Mouse (Mus musculus) brain, adult 2 months (tissue): ENCODE data around the gene Fam89b.
A peak's percentile ranks its signal among the peaks of the same experiment; 100 is the strongest.
"Not testable (repeated sequence)": the region's sequence is repeated elsewhere in the genome, so short reads cannot be mapped to it uniquely, and the experiment has no call there.

Source experiments
- DNase-seq: peaks from one replicate; pipeline ENCODE4 v3.0.0; 2011; ENCODE audit warnings: low read depth, low spot score

Fam89b gene

GRCm38 (mm10) chr19:5711218-5711617 lies 18.2 kb downstream of the Fam89b start:
- peak; percentile 85 for DNase-seq

GRCm38 (mm10) chr19:5710581-5710980 lies 18.9 kb downstream of the Fam89b start:
- DNase-seq: no peak

- DNase-seq: no peak
Measured at GRCm38 (mm10) chr19:5710068-5710467, 19.4 kb downstream of the Fam89b start.

DNA sequence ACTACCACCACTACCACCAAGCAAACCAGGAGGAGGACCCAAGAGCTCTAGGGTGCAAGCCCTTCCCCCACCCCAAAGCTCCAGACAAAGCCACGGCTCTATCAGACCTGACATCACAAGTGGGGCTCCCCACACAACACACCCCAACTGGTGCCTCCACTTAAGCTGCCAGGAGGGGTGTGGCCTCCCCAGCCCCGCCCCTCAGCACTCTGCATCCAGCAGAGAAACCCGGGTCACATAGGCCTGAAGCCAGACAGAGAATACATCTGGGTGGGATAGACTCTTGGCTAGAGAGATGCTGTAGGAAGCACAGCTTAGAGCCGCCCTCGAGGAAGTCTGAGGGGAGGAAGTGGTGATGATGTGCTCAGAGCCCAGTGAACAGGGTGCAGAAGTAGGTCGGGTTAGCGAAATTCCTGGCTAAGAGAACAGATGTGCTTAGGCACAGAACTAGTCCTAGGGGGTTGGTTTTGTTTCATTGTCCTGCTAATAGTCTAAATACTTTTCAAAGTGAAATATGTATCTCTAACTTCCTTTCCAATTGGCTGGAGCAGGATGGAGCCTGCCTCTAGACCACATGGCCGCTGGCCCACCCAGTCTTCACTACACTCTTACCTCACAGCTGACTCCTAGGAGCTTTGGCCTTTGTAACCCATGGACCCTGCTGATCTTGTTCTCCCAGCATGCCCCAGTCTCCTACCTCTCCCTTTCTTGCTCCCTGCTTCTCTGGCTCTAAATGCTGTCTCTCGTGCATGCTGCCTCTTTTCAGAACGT lies 24.5 kb downstream of the Fam89b start:
- DNase-seq: no peak

DNA sequence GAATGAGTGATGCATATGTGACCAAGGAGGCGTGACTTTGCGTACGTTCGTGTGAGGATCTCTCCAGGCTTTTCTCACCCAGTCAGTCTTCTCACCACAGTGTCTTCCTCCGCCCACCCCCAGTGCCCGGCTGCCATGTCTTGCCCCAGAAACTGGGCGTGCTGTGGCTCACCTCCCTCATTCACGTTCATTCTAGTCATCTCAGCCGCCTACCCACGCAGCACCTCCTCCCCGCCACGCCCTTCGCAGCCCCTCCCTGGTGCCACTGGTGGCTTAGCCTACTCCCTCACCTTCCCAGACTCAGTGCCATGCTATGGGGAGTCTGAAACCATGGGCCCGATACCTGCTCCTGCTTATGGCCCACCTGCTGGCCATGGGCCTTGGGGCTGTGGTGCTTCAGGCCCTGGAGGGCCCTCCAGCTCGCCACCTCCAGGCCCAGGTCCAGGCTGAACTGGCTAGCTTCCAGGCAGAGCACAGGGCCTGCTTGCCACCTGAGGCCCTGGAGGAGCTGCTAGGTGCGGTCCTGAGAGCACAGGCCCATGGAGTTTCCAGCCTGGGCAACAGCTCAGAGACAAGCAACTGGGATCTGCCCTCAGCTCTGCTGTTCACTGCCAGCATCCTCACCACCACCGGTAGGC lies 25.2 kb downstream of the Fam89b start, which contains the start of gene Kcnk7:
Kcnk7 (plus strand) TSS at position 205 of the 638 bp plus-strand sequence.
- peak; percentile 60 for DNase-seq

- no peak for DNase-seq
Measured at GRCm38 (mm10) chr19:5695849-5696462, 33.5 kb downstream of the Fam89b start.

DNA sequence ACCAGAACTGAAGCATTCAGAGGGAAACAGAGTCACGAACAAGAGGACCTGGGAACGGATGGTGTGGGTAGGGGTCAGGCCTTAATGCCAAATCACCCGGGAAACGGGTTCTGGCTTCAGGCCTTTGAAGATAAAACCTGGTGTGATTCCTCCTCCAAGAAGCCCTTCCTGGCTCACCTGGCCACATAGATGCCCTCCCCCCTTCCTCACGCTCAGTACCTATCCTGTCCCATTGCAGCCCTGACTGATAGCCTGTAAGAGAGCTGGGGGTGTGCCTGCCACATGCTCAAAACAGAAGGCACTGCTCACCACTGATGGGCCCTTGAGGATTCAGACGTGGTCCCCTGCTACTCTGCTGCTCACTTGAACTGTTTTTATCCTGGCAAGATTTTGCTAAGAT lies 35.7 kb downstream of the Fam89b start:
- no peak for DNase-seq

- DNase-seq: no peak
Measured at GRCm38 (mm10) chr19:5692913-5693396, 36.5 kb downstream of the Fam89b start.

GRCm38 (mm10) chr19:5692086-5692912 lies 37.2 kb downstream of the Fam89b start:
- DNase-seq: peak; percentile 88

DNA sequence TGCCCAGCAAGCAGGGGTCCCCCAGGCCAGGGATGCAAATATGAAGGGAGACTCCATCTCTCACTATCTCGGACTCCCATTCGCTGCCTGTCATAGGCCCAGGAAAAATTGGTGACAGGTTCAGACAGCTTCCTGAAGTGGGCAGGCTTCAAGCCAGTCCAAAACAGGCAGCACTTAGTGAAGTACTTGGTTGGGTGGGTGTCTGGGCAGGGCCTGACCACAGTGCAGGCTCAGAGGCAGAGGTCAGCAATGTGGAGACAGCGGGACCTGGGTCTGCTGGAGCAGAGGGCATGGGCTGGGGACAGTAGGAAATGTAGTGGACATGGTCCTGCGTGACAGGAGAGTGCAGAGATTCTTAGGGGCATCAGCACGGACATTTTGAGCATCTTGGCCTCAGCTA lies 37.9 kb downstream of the Fam89b start:
- no peak for DNase-seq

DNA sequence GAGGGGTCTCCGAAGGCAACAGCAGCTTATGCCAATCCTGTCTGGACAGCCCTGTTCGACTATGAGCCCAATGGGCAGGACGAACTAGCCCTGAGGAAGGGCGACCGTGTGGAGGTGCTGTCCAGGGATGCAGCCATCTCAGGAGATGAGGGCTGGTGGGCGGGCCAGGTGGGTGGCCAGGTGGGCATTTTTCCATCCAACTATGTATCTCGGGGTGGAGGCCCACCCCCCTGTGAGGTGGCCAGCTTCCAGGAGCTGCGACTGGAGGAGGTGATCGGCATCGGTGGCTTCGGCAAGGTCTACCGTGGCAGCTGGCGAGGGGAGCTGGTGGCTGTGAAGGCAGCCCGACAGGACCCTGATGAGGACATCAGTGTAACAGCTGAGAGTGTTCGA lies 39.1 kb downstream of the Fam89b start:
- DNase-seq: no peak

DNA sequence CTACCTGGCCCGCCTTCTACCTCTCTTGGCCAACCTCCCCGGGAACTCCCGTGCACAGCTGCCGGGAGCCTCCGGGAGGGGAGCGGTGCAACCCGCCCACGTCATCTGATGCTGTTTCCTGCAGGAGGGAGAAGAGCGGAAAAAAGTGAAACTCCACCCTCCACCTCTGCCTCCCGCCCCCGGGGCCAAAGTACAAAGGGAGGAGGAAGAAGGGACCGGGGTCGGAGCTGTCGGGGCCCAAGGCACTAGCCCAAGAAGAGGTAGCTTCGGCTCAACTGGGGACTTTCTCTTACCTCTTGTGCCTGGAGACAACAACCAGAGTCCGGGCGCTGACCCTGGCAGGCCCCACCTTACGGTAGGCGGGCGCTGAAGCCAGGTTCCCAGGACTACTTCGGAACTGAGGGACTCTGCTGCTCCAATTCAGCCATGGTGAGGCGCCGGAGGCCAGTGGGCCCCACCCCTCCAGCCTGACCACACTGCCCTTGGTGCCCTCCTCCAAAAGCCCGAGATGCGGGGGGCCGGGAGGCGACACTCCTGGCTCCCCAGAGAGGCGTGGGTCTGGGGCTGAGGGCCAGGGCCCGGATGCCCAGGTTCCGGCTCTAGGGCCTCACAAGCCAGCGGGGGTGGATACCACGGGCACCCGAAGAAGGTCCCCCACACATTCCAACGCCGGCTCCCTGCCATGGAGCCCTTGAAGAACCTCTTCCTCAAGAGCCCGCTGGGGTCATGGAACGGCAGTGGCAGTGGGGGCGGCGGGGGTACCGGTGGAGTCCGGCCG lies 39.7 kb downstream of the Fam89b start:
- DNase-seq: peak; percentile 93

DNA sequence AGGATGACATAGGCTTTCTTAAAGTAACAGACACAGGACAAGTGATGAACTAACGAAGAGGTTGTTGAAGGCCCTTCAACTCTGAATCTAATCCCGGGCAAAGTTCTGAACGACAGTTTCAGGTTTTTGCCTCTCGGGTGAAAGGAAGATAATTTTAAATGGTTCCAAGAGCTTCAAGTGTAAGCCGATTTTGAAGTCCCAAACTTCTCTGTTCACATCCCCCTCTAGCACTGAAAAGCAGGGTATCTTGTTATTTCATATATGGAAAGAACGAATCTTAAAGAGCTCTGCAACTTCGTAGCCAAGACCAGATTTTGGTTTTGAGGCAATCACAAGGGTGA lies 40.4 kb downstream of the Fam89b start:
- no peak for DNase-seq

DNA sequence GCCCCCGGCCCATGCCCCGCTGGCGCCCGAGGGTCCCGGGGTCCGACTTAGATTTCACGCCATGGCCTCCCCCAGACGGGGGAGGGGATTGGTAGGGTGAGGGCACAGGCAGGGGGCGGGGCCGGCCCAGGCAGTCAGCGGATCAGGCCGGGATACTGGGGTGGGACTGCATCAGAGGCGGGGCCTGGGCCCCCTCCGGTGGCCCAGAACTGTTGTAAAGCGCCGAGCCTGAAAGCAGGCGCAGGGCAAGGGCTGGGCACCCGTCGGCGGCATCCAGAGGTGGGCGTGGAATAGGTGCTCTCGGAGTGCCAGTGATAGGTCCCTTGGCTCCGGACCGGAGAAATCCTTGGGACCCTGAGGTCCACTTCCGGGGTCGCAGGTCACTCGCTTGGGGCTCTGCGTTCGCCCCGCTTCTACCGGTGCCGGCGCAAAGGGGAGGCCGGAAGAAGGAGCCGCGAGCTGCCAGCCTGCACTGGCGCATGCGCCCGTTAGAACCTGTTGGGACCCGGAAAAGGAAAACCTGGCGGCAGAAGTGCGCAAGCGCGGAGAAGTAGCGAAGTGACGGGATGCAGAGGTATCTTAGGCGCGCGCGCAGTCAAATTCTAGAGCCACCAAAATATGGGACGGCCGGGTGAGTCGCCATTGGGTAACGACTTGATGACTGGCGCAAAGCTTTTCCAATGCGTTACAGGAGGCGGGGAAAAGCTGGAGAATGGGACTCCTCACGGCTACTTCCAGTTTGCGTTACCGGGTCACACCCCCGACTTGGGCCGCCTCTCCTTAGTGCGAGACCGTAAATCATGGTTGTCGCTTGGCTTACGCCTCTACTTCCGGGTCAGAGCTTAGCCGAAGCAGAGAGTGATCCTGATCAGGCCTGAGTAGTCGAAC lies 41.0 kb downstream of the Fam89b start, which contains the start of the genes Map3k11 and Pcnx3:
Map3k11 (plus strand) TSS at position 543 of the 888 bp plus-strand sequence.
Pcnx3 (minus strand) TSS at position 709 of the 888 bp plus-strand sequence.
- DNase-seq: peak; percentile 100

GRCm38 (mm10) chr19:5687738-5688137 lies 41.7 kb downstream of the Fam89b start:
- DNase-seq: no peak

DNA sequence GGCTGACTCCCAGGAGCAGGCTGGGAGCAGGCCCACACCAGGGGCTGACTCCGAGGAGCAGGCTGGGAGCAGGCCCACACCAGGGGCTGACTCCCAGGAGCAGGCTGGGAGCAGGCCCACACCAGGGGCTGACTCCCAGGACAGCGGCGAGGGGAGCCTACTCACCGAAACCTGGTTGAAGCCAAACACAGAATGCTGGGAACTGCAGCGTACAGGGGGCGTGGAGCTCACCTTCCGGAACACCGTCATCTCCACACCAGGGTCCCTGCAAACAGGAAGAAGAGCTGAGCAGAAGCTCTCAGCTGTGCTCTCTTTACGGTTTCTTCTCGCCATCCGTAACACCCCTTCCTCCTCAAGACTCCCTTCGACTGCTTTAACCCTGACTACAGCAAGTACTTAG lies 42.5 kb downstream of the Fam89b start:
- DNase-seq: not testable (repeated sequence)

- no peak for DNase-seq
Measured at GRCm38 (mm10) chr19:5686437-5686836, 43.0 kb downstream of the Fam89b start.

DNA sequence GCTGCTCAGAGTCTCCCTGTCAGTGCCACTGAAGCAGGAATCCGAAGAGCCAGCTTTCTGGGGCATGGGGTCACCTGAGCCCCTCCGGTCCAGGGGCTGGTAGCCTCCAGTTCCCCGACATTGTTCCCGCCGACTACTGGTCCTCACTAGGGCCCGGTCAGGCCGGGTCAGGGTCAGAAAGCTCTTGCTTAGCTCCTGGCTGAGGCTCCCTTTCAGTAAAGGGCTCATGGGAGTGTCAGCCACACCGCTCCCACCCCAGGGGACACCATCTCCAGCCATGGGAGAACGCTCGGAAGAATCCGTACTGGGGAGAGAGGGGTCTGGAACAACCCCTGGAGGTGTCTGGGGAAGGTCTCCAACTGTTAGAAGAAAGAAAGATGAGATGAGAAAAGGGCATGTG lies 43.6 kb downstream of the Fam89b start:
- DNase-seq: no peak

- no peak for DNase-seq
Measured at GRCm38 (mm10) chr19:5685431-5685830, 44.0 kb downstream of the Fam89b start.

- DNase-seq: no peak
Measured at GRCm38 (mm10) chr19:5684985-5685384, 44.5 kb downstream of the Fam89b start.
